Mouse (Mus musculus) layer of hippocampus, adult 11-12 months (tissue): ENCODE data around the gene Ubr1.
"Not testable (repeated sequence)": the region's sequence is repeated elsewhere in the genome, so short reads cannot be mapped to it uniquely, and the experiment has no call there.

Experiments used
- DNase-seq: peaks from one replicate; pipeline ENCODE4 v3.0.0; 2022; ENCODE audit warnings: low spot score

Gene Ubr1

DNA sequence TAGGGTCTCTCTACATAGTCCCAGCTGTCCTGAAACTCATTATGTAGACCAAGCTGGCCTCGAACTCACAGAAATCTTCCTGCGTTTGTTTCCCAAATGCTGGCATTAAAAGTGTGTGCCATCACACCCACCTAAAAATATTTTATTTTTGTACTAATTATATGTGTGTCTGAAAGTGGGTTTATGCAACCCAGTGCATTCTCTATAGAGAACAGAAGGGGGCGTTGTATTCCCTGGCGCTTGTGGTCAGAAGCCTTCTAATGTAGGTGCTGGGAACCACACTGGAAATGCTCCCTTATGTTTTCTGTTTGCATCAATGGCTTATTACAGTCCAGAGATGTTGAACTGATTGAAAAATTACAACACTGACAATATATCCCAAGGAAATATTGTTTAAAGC is 5.8 kb upstream of the Ubr1 start:
- DNase-seq, result no peak

DNA sequence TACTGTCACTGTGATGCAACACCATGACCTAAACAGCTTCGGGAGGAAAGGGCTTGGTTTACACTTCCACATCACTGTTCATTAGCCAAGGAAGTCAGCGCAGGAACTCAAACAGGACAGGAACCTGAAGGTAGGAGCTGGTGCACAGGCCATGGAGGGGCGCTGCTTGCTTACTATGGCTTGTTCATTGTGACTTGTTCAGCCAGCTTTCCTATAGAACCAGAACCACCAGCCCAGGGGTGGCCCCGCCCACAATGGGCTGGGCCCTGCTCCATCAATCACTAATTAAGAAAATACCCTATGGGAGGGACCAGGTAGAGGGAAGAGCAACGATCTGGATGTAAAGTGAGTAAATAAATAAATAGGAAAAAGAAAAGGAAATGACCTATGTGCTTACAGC is 2.4 kb upstream of the Ubr1 start:
- DNase-seq, result no peak

GRCm38 (mm10) chr2:120972257-120972656 is 1.7 kb upstream of the Ubr1 start:
- DNase-seq, result not testable (repeated sequence)

DNA sequence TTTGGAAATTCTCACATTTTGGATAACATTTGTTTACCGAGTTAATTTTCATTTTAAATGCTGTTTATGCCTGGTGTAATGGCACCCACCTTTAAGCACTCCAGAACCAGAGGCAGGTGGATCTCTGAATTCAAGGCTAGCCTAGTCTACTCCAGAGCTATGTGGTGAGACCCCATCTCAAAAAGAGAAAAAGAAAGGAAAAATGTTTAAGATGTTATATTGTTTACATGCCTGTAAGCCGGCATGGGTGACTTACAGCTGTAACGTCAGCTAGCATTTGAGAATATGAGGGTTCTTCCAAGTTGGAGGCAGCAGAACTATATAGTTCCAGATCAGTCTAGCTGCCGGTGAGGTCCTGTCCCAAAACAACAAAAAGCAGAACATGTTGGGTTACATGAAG is 1.3 kb upstream of the Ubr1 start:
- DNase-seq, result no peak

DNA sequence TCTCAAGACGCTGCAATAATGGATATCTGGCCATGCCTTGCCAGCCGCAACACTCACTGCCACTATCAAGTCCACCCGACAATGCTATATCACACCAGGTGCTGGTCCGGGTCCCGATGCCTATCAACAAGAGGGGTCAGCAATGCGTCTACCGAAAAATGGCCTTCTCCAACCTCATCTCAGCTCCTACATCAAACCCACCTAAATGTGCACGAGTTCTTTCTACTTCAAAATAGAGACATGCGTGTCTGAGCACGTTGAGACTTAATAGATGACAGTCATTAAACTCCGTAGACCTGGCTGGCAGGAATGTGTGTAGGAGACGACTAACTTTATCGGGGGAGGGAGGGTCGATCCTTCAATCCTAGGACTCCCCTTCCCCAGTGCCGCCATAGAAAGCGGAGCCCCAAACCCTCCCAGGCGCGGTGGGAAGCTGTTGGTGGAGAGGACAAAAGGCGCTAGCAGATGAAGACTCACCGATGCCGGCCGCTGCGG is 423 bp downstream of the Ubr1 start:
- peak; percentile 12 for DNase-seq

GRCm38 (mm10) chr2:120965486-120965885 is 5.0 kb downstream of the Ubr1 start:
- no peak for DNase-seq

GRCm38 (mm10) chr2:120963110-120963509 is 7.4 kb downstream of the Ubr1 start:
- DNase-seq, result no peak

- no peak for DNase-seq
Observed at GRCm38 (mm10) chr2:120960261-120960660, 10.3 kb downstream of the Ubr1 start.

DNA sequence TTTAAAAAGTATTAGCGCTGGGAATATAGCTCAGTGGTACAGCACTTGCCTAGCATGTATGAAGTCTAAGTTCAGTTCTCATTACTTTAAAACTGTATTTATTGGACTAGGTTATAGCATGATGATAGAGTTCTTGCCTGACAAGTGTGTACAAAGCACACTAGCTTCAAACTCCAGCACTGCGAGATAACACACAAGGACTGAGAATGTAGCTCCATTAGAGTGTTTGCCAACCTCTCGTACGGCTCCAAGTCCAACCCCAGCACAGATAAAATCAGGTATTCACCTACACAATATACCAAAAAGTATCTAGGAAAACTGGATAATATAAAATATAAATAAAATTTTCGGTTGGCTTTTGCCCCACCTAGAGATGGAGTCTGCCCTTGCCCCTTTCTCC is 10.7 kb downstream of the Ubr1 start:
- DNase-seq, result no peak

DNA sequence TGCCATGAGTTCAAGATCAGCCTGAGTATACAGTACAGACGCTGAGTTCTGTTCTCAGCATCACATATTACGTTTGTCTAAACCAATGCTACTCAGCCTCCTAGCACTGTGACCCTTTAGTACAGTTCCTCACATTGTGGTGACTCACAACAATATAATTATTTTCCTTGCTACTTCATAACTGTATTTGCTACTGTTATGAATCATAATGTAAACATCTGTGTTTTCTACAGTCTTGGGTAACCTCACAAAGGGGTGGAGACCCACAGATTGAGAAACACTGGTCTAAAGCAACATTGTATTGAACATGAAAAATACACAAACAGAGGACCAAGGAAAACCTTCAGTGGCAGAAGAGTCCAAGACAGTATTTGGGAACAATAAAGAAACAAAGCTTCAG is 11.2 kb downstream of the Ubr1 start:
- no peak for DNase-seq

- DNase-seq, result no peak
Observed at GRCm38 (mm10) chr2:120952176-120952938, 18.2 kb downstream of the Ubr1 start.

DNA sequence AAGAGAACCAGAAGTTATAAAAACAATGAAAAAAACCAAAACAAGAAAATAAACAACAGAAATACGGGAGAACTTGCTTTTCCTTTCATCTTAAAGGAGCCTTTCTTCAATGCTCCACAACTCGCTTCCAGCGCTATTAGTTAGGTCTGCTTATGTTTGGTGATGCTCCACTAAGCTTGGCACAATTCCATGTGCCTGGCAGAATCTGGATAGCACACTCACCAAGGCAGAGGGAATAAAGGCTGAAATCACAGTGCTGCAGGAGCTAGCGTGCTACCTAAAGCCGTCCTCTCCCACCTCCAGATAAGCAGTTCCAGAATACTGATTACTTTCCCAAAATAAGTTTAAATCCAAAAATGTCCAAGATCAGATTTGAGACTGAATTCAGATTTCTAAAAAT is 19.3 kb downstream of the Ubr1 start:
- peak; percentile 37 for DNase-seq

- no peak for DNase-seq
Observed at GRCm38 (mm10) chr2:120933038-120933437, 37.5 kb downstream of the Ubr1 start.

DNA sequence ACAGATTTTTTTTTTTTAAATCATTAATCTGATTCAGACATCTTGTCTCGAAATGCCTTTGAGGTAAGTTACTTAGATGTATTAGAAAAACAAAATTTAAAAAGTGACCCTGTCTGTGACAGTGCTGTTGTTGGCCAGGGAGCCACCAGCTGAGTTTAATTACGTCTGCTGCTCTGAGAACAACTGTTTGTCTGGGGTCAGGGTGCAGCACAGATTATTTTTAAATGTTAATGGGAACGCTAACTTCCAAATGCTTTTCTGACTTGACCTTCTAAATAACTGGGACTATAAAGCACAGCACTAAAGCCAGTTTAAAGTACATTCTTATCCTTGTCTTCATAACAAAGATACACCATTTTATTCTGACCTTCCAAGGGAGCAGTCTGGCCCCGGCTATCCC is 61.0 kb downstream of the Ubr1 start:
- DNase-seq, result no peak

- no peak for DNase-seq
Observed at GRCm38 (mm10) chr2:120896361-120896760, 74.2 kb downstream of the Ubr1 start.

GRCm38 (mm10) chr2:120887601-120888000 is 82.9 kb downstream of the Ubr1 start:
- DNase-seq, result no peak

GRCm38 (mm10) chr2:120873192-120873591 is 97.3 kb downstream of the Ubr1 start:
- no peak for DNase-seq

DNA sequence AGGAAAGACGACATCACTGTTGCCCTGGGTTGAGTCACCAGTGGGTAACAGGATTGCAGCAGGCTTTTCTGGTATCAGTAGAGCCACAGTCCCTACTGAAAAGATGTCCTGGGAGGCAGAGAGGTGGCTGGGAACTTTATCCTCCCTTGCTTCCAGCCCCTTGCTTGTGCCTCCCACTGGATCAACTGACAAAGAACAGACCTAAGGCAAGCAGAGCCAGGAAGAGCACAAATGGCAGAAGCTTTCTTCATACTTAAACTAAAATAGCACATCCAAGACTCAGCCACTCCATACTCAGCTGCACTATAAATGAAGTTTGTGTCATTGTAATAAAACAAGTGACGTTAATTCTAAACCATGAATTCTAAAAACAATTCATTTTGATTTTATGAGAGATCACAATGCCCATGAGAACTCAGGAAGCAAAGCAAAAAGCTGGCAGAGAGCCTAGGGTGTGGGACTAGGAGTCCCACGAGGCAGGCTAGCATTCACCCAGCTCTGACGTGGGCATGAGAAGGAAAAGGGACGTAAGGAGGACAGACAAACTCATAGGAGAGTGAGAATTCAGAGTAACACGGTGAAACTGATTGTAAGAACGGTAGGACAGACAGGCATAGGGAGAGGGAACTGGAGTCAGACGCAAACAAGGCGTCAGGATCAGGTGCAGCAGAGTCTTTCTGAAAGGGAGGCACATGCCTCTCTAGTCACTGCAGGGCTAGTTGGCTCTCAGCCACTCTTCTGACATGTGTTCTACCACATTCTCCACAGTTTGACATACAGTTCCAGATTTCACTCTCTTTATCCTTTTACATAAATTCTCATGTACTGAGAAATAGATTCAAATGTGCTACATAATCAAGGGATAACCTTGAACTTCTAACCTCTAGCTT is 98.8 kb downstream of the Ubr1 start:
- DNase-seq, result no peak

- no peak for DNase-seq
Observed at GRCm38 (mm10) chr2:120867336-120867735, 103.2 kb downstream of the Ubr1 start.

- DNase-seq, result no peak
Observed at GRCm38 (mm10) chr2:120866561-120866960, 104.0 kb downstream of the Ubr1 start.

- no peak for DNase-seq
Observed at GRCm38 (mm10) chr2:120863389-120863788, 107.1 kb downstream of the Ubr1 start.

- no peak for DNase-seq
Observed at GRCm38 (mm10) chr2:120860699-120861098, 109.8 kb downstream of the Ubr1 start.

GRCm38 (mm10) chr2:120858131-120858530 is 112.4 kb downstream of the Ubr1 start:
- no peak for DNase-seq
